Mouse (Mus musculus): Measurements from ENCODE around the gene Gng12.

GRCm38 (mm10) chr6:66981366-66981765 lies 85.2 kb downstream of the Gng12 start:
- TF ChIP-seq CTCF (IDR thresholded peaks at IDR 0.05) = no peak
- no peak for TF ChIP-seq EP300 (IDR thresholded peaks at IDR 0.05)
